ENCODE assay signal across 21 mouse cellular contexts in the genomic region with DNA sequence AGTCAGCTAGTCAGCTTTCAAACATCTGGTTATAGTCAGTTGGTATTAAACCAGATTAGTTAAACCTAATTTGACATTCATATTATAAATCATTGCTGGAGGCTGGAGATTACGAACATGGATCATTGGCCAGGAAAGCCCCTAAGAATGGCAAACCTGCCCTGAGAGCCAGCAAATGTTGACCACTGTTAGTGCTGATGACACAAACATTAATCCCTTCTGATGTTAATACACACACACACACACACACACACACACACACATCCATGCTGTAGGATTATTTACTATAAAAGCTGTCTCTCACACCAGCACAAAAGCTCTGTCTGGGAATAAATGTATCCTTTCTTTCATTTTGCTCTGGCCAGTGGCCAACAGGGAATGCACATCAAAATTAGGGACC.
DNase-seq lines count a peak whose midpoint lies in the region; ATAC-seq and TF ChIP-seq lines count a peak whose summit lies in the region.
"Had no signal": no experiment of that assay in that cellular context is flagged by ENCODE, and none has a peak within 500 bp of the region (broad histone marks: within the 10 kb centered on the region; RNA-seq: fewer than 3 reads in every experiment).

No protein-coding gene starts in this region.

- H3K27ac ChIP-seq in midbrain, embryonic 11.5 days (ENCODE audit: low read depth, low read length) = no peak overlapping the region
- no peak overlapping the region for H3K27ac ChIP-seq in midbrain, postnatal 0 days (ENCODE audit: low read depth, low read length)
- H3K27ac ChIP-seq: embryonic facial prominence, embryonic 12.5 days; forebrain, embryonic 15.5 days; heart, adult 2 months; heart, embryonic 13.5 days; hindbrain, embryonic 12.5 days had no signal

- no peaks in the 10 kb centered on the region for H3K27me3 ChIP-seq in midbrain, embryonic 11.5 days (ENCODE audit: control insufficient read depth, insufficient read depth, low read length)
- no peaks in the 10 kb centered on the region for H3K27me3 ChIP-seq in midbrain, postnatal 0 days (ENCODE audit: insufficient read depth, low read length)
- H3K27me3 ChIP-seq: embryonic facial prominence, embryonic 12.5 days; forebrain, embryonic 15.5 days; heart, embryonic 13.5 days; hindbrain, embryonic 12.5 days had no signal

- H3K4me2 ChIP-seq in midbrain, embryonic 11.5 days = no peak overlapping the region
- no peak overlapping the region for H3K4me2 ChIP-seq in midbrain, postnatal 0 days (ENCODE audit: low read depth, low read length, poor library complexity, severe bottlenecking)
- H3K4me2 ChIP-seq: embryonic facial prominence, embryonic 12.5 days; forebrain, embryonic 15.5 days; heart, embryonic 13.5 days; hindbrain, embryonic 12.5 days had no signal

- H3K4me1 ChIP-seq in midbrain, embryonic 11.5 days (ENCODE audit: control insufficient read depth, insufficient read depth, low read length) = no peaks in the 10 kb centered on the region
- H3K4me1 ChIP-seq in midbrain, postnatal 0 days (ENCODE audit: insufficient read depth, low read length) = no peaks in the 10 kb centered on the region
- H3K4me1 ChIP-seq: embryonic facial prominence, embryonic 12.5 days; forebrain, embryonic 15.5 days; hindbrain, embryonic 12.5 days had no signal

- H3K9ac ChIP-seq in midbrain, embryonic 11.5 days (ENCODE audit: low read length) = no peak overlapping the region
- no peak overlapping the region for H3K9ac ChIP-seq in midbrain, postnatal 0 days (replicated peaks; ENCODE audit: low read length, poor library complexity, severe bottlenecking)
- H3K9ac ChIP-seq: embryonic facial prominence, embryonic 12.5 days; forebrain, embryonic 15.5 days; heart, embryonic 13.5 days; hindbrain, embryonic 12.5 days had no signal

- H3K36me3 ChIP-seq in midbrain, embryonic 11.5 days (ENCODE audit: control insufficient read depth, insufficient read depth, low read length) = no peaks in the 10 kb centered on the region
- H3K36me3 ChIP-seq in midbrain, postnatal 0 days (ENCODE audit: insufficient read depth, low read length) = no peaks in the 10 kb centered on the region
- H3K36me3 ChIP-seq: embryonic facial prominence, embryonic 12.5 days; forebrain, embryonic 15.5 days; G1E; heart, embryonic 13.5 days; hindbrain, embryonic 12.5 days had no signal

- 0 out of 2 replicates have a peak, but pooled peaks have one; percentile 52 for ATAC-seq in midbrain, embryonic 11.5 days (ENCODE audit: low FRiP score)
- ATAC-seq in midbrain, postnatal 0 days (ENCODE audit: low FRiP score) = no peak
- no peak for ATAC-seq in CD4-positive, CD25-positive, alpha-beta regulatory T cell, adult 4 months
- ATAC-seq: forebrain, embryonic 15.5 days; hindbrain, embryonic 16.5 days; inflammation-experienced regulatory T-cells, adult 6 months had no signal

- no peak for TF ChIP-seq CTCF in midbrain, postnatal 0 days (IDR thresholded peaks at IDR 0.05)
- TF ChIP-seq CTCF in brain, embryonic 14.5 days (IDR thresholded peaks at IDR 0.05; ENCODE audit: borderline replicate concordance, extremely low read depth, insufficient read depth, insufficient read length) = no peak

- no peaks in the 10 kb centered on the region for H3K9me3 ChIP-seq in midbrain, embryonic 11.5 days (ENCODE audit: control insufficient read depth, low read length)
- H3K9me3 ChIP-seq in midbrain, postnatal 0 days (ENCODE audit: low read length) = no peaks in the 10 kb centered on the region
- H3K9me3 ChIP-seq: embryonic facial prominence, embryonic 12.5 days; forebrain, embryonic 15.5 days; G1E; heart, embryonic 13.5 days; hindbrain, embryonic 12.5 days had no signal

- 76% methylated on average over 1 of the region's 1 CpGs for WGBS in midbrain, embryonic 11.5 days
- 56% methylated on average over 1 of the region's 1 CpGs for WGBS in midbrain, postnatal 0 days

- DNase-seq in midbrain, embryonic 11.5 days (ENCODE audit: low spot score, missing footprints) = no peak
- no peak for DNase-seq in midbrain, postnatal 0 days (ENCODE audit: low spot score)
- peak; percentile 27 for DNase-seq in NIH3T3 (ENCODE audit: low read depth)
- peak; percentile 34 for DNase-seq in brain, embryonic 14.5 days (ENCODE audit: low read depth)
- DNase-seq in retina, postnatal 7 days (ENCODE audit: low read depth, low spot score) = peak; percentile 11
- DNase-seq in kidney, adult 9 months = no peak
- DNase-seq: adrenal gland, adult 2 months; adrenal gland, postnatal 25 days; cerebellum, adult 8-10 months; cerebellum, postnatal 14 days; gastrocnemius, postnatal 10 days; heart, adult 2 months; heart, postnatal 4 days had no signal

- TF ChIP-seq POLR2A in brain, embryonic 14.5 days (IDR thresholded peaks at IDR 0.05; ENCODE audit: borderline replicate concordance, extremely low read depth, insufficient read depth, insufficient read length, poor library complexity, severe bottlenecking) = no peak

- no peak overlapping the region for H3K4me3 ChIP-seq in midbrain, embryonic 11.5 days (ENCODE audit: low read depth, low read length)
- H3K4me3 ChIP-seq in midbrain, postnatal 0 days (ENCODE audit: low read depth, low read length) = no peak overlapping the region
- H3K4me3 ChIP-seq: embryonic facial prominence, embryonic 12.5 days; forebrain, embryonic 15.5 days; heart, adult 2 months; heart, embryonic 13.5 days; hindbrain, embryonic 12.5 days had no signal

Comparison
In these comparisons a context has a peak if more than half of its experiments do, and no peak if none do; other contexts are left out.
1. DNase-seq: peak in NIH3T3 (single experiment), brain, embryonic 14.5 days (single experiment) and retina, postnatal 7 days (single experiment); none in midbrain, embryonic 11.5 days (single experiment), midbrain, postnatal 0 days (single experiment) and kidney, adult 9 months (single experiment).